Mouse (Mus musculus) CD4-positive naive resting alpha-beta T cell, adult 76 days (primary cell): Measurements from ENCODE around the gene Vti1b. TPM values are rescaled to one million over a fixed set of nuclear protein-coding genes. Genes with fewer than 3 reads are reported as not detected.

Experiments used
- total RNA-seq: library from RNA; stranded (reverse); gene quantifications from one replicate; pipeline ENCODE4 v1.2.4, GENCODE M21; 2023

The Vti1b gene
- 58.4 TPM for total RNA-seq

GRCm38 (mm10) chr12:79172019-79172941 lies at the start of gene Vti1b:
Vti1b (minus strand) TSS chr12:79172667.

GRCm38 (mm10) chr12:79208703-79209464 lies 36.4 kb upstream of the Vti1b start, which contains the start of gene Rdh12:
Rdh12 (plus strand) TSS chr12:79208914.

GRCm38 (mm10) chr12:79192193-79192592 lies 19.7 kb upstream of the Vti1b start, which contains the start of gene Rdh11:
Rdh11 (minus strand) TSS chr12:79192293.

GRCm38 (mm10) chr12:79130299-79131177 lies 41.9 kb downstream of the Vti1b start, which contains the start of gene Arg2:
Arg2 (plus strand) TSS chr12:79130777.

Other genes starting within 250 kb of the Vti1b start
- 35.4 TPM for gene Tmem229b, start 165.0 kb downstream of the Vti1b start, total RNA-seq
- gene Plekhh1, start 143.5 kb downstream of the Vti1b start, total RNA-seq = 0.67 TPM
- 7.0 TPM for gene Pigh, start 83.0 kb downstream of the Vti1b start, total RNA-seq
- gene Arg2, start 41.9 kb downstream of the Vti1b start, total RNA-seq = not detected
- 14.2 TPM for gene Rdh11, start 19.6 kb upstream of the Vti1b start, total RNA-seq
- gene Rdh12, start 36.2 kb upstream of the Vti1b start, total RNA-seq = 2.9 TPM
- 79.6 TPM for gene Zfyve26, start 123.6 kb upstream of the Vti1b start, total RNA-seq
- 1.3 TPM for gene Rad51b, start 124.6 kb upstream of the Vti1b start, total RNA-seq